Mouse (Mus musculus) gastrocnemius, postnatal 4 days (tissue): ENCODE data around the gene Tmem107. TPM values are rescaled to one million over a fixed set of nuclear protein-coding genes. Genes with fewer than 3 reads are reported as not detected.

Experiments used
- DNase-seq, 2 experiments: peaks; one replicate each; pipeline ENCODE4 v3.0.0; 2021 to 2022; ENCODE audit warnings: low spot score in 2 of 2, mixed read lengths in 2 of 2
- total RNA-seq, 2 experiments: library from RNA; stranded (reverse); gene quantifications; 2 replicates each; pipeline ENCODE4 v1.2.3; 2021

The Tmem107 gene
- total RNA-seq, 2 experiments from 2014 or later: 11.7 to 14.3 TPM

GRCm38 (mm10) chr11:69120221-69121000, 49.8 kb downstream of the Tmem107 start, which contains the start of gene Hes7:
Gene Hes7 (plus strand): TSS chr11:69120404.
- DNase-seq: no peak

GRCm38 (mm10) chr11:69121001-69121740, 50.6 kb downstream of the Tmem107 start:
- no peak for DNase-seq

GRCm38 (mm10) chr11:69121741-69122335, 51.2 kb downstream of the Tmem107 start:
- no peak for DNase-seq

- peak; percentile 86 to 91 for DNase-seq
These were observed 51.8 kb downstream of the Tmem107 start, which contains the start of gene 9130213A22Rik for GRCm38 (mm10) chr11:69122336-69122951. Gene 9130213A22Rik (minus strand): TSS chr11:69122589.

Other genes starting within 250 kb of the Tmem107 start
- gene Ndel1, start 198.9 kb upstream of the Tmem107 start, total RNA-seq: 10 to 100 TPM; 76.4 to 86.4 TPM
- under 1 TPM in 1 of 2 experiments, not detected in 1; 0.07 TPM for gene Rnf222, start 182.3 kb upstream of the Tmem107 start, total RNA-seq
- 1,000 to 10,000 TPM; 1,219 to 1,338 TPM for gene Rpl26, start 169.2 kb upstream of the Tmem107 start, total RNA-seq
- not detected for gene Odf4, start 143.7 kb upstream of the Tmem107 start, total RNA-seq
- gene Arhgef15, start 113.3 kb upstream of the Tmem107 start, total RNA-seq: 10 to 100 TPM; 16.9 to 19.0 TPM
- 1 to 10 TPM; 1.1 to 2.7 TPM for gene Slc25a35, start 102.7 kb upstream of the Tmem107 start, total RNA-seq
- gene Rangrf, start 95.6 kb upstream of the Tmem107 start, total RNA-seq: 10 to 100 TPM; 23.5 to 25.1 TPM
- 10 to 100 TPM; 14.9 to 16.8 TPM for gene Pfas, start 62.3 kb upstream of the Tmem107 start, total RNA-seq
- gene Ctc1, start 54.9 kb upstream of the Tmem107 start, total RNA-seq: 10 to 100 TPM; 21.9 to 23.1 TPM
- 10 to 100 TPM; 25.6 TPM for gene Aurkb, start 25.2 kb upstream of the Tmem107 start, total RNA-seq
- 10 to 100 TPM; 14.6 to 14.9 TPM for gene Borcs6, start 11.1 kb upstream of the Tmem107 start, total RNA-seq
- 10 to 100 TPM; 61.1 to 70.4 TPM for gene Vamp2, start 17.7 kb downstream of the Tmem107 start, total RNA-seq
- 10 to 100 TPM; 32.1 to 49.3 TPM for gene Per1, start 24.4 kb downstream of the Tmem107 start, total RNA-seq
- under 1 TPM; 0.34 to 0.54 TPM for gene Hes7, start 49.6 kb downstream of the Tmem107 start, total RNA-seq
- gene 9130213A22Rik, start 51.8 kb downstream of the Tmem107 start, total RNA-seq: under 1 TPM; 0.29 to 0.56 TPM
- under 1 TPM in 1 of 2 experiments, not detected in 1; 0.23 TPM for gene Aloxe3, start 55.1 kb downstream of the Tmem107 start, total RNA-seq
- gene Alox12b, start 86.2 kb downstream of the Tmem107 start, total RNA-seq: not detected
- gene Alox8, start 127.0 kb downstream of the Tmem107 start, total RNA-seq: not detected
- gene Gucy2e, start 166.2 kb downstream of the Tmem107 start, total RNA-seq: not detected